Mouse (Mus musculus) right cerebral cortex, postnatal 36 days (tissue): ENCODE measurements at regions not wholly inside any gene's neighbourhood (a gene's known extent, or its start where the extent isn't known, plus 50 kb on each side); places are given as distances from the start of the nearest gene placed in this dataset.

Source experiments
- DNase-seq, 2 experiments: peaks; one replicate each; pipeline ENCODE4 v3.0.0; 2022; ENCODE audit warnings: low spot score in 2 of 2, mixed read lengths in 1 of 2

DNA sequence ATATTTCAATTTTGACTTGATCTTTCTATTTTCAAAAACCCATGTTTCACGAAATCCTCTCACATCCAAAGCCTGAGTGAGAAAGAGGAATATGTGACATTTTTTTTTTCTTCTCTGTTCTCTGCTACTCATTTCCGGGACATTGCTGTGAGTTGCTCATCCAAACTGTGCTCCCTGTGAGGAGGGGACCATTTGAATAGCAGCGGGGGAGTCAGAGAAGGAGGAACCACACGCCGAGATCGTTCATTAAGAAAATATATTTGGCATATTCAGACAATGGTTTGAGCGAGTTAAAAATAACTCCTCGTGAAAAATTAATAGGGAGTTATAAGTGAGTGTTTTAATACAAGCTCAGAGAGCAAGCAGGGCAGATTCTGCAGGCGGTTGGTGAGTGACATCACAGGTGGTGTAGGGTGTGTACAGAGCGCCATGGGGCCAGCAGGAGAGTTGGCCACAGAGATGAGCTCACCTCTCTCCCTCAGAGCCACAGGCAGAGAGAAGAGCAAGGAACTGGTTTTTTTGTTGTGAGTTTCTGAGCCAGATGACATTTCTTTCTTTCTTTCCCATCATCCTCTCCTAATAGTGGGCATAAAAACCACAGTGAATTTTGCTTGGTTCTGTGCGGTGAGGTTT lies 54.4 kb upstream of the Calcoco1 start:
- no peak for DNase-seq

DNA sequence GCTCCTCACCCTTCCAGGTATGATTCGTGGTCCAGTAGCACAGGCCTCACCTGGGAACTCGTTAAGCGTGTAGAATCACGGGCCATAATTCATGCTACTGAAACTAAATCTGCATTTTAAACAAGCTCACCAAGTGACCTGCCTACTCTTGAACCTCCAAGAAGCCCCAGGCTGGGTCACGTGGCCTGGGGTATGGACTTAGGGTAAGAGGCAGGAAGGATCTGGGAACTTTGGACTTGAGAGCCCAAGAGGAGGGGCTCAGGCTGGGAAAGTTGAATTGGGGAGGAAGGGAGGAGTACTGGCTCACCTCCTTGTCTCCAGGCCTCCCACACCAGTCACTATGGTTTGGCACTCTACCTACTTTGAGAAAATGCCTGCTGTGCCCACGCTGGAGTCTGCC lies 58.6 kb upstream of the Calcoco1 start:
- no peak for DNase-seq

DNA sequence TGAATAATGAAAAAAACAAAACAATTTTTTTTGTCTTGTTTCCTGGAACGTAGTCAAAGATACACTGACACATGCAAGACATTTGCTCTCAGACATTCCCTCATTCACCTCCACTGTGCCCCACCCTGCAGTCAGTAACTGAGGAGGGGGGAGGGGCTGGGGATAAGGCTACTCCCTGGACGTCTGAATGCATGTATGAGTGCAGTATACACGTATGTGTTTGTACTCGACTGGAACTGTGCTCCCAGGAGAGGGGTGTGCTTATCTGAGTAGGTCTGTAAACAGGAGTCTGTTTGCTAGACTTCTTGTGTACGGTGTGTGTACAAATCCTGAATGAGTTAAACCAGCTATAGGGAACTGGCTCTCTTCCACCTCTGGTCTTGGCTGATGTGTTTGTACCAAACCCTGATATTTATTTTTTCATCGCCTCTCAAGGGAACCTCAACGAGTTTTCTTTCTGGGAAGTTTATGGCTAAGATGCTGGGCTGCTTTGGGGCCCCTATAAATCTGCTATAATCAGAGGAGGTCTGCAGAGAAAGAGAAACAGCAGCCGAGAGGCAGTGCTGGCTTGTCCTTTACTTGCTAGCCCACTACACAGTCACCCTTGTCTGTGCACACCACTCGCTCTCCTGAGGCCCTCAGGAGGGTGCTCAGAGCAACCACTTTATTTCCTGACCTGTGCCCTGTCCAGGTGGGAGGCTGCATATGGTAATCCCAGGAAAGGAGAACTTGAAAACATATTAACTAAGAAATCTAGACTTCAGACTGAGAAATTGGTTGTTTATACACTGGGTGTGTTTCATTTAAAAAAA lies 61.2 kb upstream of the Calcoco1 start:
- no peak for DNase-seq

DNA sequence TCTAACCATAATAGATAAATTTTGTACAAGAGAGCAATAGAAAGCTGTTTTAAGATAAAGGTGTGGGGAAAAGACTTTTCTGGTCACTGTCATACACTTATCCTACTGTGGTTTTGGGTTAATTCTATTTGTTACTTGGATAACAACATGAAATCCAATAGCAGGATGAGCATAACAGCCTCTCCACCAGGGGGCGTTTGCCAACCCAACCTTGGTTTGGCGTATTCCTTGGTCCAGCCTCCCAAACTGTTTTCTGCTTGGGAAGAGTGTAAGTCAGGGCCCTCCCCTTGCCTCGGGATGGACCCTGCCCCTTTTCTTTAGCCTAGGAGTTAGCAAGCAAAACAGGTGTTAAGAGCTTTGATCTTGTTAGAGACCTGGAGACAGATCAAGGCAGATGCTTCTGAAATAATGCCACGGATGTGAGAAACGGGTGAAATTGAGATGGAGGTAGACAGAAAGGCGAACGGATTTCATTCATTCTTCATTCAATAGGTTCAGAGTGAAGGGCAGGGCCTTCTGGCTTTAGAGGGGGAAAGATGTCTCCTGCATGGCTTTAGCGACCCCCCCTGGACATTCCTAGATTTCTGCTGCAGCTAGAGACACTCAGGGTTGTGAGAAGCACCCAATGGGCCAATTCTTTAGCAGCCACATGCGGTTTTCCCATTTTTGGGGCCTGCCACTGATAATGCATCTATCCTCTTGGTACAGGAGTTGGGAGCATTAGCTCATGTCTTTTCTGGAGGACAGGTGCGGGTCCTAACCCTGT lies 63.3 kb upstream of the Calcoco1 start:
- no peak for DNase-seq

DNA sequence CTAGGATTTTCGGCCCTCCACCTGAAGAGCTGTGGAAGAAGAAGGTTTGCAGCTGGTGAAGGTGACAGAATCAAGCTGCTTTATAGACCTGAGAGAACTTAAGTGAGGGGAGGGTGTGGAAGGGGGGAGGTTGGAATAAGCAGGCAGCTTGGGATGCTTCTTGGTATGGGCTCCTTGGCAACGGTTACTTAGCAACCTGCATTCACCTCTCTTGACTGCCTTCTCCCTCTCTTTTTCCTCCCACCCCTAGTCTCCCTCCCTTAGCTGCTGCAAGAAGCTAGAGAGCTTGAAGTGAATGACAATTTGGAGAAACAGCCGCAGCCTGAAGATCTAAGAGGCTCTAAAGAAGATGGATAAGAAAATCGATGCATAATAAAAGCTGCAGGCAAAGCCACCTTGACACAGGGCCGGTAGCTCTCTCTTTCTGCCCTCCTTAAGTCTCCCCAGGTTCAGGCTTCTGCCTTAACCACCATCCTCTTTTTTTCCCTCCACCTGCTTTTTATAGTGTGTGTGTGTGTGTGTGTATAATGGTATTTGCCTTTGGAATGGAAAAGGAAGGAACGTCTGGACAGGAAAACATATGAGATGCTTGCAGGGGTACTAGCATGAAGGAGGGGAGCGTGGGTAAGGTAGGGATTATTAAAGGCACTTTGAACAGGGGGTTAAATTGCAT lies 67.0 kb upstream of the Calcoco1 start:
- peak; percentile 74 to 91 for DNase-seq

DNA sequence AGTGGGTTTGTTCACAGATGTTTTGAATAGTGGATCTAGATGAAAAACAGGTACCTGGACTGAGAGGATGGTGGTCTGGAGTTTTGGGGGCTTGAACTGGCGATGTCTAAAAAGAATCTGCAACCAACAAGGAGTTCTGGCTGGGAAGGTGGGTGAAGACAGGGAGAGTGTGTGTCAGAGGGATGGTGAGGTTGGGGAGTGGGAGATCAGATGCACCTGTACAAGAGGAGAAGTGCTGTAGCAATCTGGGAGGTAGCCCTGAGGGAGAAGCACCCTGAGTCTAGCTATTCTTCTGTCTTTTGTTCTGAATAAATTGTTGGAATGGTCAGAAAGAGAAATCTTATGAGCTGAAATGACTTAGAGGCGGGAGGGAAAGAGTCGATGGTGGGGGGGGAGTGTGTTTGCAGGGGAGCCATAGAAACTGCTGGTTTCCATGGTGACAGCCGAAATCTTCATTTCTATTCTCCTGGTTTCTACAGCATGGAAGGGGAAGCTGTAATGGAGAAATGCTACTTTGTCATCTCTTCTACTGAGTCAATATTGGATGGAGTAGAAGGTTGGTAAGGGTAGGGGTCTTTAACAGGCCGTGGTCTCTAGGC lies 75.1 kb upstream of the Calcoco1 start:
- peak; percentile 36 to 44 for DNase-seq

DNA sequence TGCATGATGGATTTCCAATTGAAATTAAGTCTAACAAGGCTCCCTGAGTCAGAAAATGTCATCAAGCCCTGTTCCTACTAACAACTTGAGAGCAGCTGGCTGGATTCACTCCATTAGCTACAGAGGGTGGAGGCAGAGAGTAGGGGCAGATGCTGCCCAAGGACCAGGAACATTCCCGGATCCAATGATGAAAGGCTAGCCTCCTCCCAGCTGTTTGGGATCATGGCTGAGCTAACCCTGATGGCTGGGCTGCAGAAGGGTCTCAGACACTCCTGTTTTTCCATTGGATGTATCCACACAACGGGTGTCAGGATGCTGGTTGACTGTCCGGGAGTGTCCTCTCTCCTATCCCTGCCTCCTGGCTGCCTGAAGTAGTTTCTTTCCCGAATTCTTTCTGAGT lies 78.1 kb upstream of the Calcoco1 start:
- no peak for DNase-seq

DNA sequence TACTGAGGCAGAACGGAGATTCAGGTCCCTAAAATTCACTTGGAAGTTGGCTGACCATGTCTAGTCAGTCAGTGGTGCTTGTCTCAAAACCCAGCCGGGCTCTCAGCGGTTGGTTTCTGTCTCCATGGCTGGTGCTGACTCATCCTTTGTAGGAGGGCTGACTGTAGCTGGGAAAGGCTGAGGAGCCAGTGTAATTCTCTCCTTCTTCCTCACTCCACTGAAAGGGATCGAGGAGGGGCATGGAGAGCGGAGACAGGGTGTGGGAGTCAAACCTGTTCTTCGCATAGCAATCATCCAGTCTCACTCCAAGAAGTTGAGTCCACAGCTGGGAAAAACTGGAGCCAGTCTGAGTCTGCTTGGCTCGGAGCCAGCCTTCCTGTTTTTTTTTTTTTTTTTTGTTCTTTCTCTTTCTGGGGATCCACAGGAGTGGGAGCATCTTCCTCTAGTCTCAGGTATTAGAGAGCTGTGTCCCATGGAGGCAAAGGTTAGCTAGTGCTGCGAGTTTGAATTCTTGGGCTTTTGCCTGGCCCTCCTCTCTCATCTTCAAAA lies 80.4 kb upstream of the Calcoco1 start:
- peak; percentile 54 to 61 for DNase-seq

DNA sequence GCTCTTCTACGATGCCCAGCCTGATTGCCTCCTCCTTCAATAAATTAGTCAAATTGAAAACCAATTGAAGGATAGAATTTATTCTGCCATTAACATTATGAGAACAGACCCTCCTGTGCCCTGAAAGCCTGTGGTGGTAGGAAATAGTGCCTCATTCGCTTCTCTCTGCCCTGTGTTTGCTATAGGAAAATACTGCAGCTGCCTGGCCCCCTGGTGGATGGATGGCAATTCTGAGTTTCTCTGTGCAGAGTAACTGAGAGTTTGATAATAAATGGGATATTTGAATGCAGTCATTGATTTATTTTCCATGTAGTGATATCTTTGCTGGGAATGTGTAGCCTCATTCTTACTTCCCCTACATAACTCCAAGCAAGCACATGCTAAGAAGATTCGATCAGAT lies 85.4 kb upstream of the Calcoco1 start:
- DNase-seq = no peak

DNA sequence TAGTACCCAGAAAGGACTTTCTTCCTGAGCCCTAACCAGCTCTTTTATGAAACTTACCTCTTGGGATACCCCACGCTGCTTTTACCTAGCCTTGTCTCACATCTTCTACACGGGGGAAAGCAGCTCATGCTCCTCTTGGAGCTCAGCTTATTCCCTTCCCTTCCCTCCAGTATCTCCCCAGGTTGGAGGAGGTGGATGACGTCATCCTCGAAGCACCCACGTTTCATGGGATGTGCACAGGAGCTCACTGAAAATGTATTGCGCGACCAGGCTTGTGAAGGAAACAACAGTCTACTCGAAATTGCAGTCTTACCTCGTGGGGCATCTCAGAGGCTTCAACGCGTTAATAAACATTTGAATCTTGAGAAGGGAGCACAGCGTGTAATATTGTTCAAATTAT lies 97.2 kb upstream of the Calcoco1 start:
- no peak for DNase-seq

DNA sequence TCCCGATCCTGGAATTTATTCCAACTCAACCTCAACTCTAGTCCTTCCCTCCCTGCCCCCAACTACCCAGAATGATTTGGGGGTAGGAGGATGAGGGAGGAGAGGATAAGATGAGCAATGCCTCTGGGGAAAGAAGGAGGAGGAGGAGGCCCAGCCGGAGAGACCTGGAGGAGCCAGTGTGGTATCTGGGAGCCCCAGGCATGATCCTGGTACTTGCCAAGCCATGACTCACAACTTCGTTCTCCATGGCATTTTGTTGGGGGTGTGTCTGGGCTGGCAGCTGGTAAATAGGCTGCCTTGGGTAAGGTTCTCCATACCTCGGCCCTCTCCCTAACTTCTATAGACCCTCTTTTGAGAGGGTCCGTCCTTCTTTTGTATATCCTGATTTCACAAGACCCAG lies 81.2 kb upstream of the Hoxc13 start:
- DNase-seq = peak; percentile 2 to 4

DNA sequence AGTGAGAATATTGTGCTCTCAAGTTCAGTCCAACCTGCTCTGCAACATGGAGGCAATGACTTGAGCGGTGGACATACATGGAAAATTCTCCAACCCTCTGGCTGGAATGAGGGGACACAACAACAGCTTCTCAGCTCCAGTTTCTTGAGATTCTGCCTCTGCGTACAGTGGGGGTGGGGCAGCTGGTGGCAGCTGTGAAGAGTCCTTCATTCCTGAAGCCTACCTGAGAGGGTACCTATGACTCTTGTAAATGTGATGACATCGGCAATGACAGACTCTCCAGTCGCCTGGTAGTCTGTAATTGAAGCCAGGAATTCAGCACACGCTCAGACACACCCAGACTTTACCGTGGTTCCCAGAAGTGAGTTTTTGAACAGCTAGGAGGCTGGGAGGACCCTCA lies 58.5 kb upstream of the Hoxc13 start:
- DNase-seq = no peak

DNA sequence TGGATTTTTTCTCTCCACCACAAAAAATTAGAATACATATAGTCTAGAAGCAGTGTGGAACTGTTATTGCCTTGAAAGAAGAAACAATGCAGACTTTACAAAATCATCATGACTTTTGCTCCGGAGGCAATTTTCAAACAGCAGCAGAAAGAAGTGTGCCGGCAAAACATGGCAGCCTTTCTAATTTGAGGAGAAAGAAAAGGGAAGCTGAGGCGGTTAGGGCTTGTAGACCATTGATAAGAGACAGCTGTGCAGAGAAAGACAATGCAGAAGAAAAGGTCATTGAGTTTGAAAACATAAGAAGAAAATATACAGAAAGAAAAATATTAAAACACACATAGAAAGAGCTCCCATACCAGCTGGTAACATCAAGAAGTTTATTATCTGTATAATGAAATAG lies 54.1 kb upstream of the Hoxc13 start:
- DNase-seq = no peak
